Mouse (Mus musculus) midbrain, embryonic 12.5 days (tissue): ENCODE measurements around the gene Tcp10a. TPM values are rescaled to one million over a fixed set of nuclear protein-coding genes. Genes with fewer than 3 reads are reported as not detected.
"Not testable (repeated sequence)": the region's sequence is repeated elsewhere in the genome, so short reads cannot be mapped to it uniquely, and the experiment has no call there.

Experiments
- ATAC-seq: fragments of 200-750 bp; cut with Nextera tagmentation; 2 replicates; pipeline ENCODE4 v1.8.0; 2017; ENCODE audit warnings: low read depth, moderate TSS enrichment, moderate library complexity; ENCODE audit not compliant: low FRiP score
- H3K27ac ChIP-seq: fragments of 300-500 bp; sonication (generic); replicated peaks from 2 replicates; pipeline ENCODE4 v1.5.1; 2016; ENCODE audit warnings: mild to moderate bottlenecking
- H3K27me3 ChIP-seq: fragments of 300-500 bp; sonication (generic); 2 replicates; pipeline ENCODE4 v1.6.1; 2016; ENCODE audit warnings: mild to moderate bottlenecking
- H3K36me3 ChIP-seq: fragments of 300-500 bp; sonication (generic); 2 replicates; pipeline ENCODE4 v1.6.1; 2016
- H3K4me1 ChIP-seq: fragments of 300-500 bp; sonication (generic); 2 replicates; pipeline ENCODE4 v1.6.1; 2016
- H3K4me2 ChIP-seq: fragments of 300-500 bp; sonication (generic); replicated peaks from 2 replicates; pipeline ENCODE4 v1.6.1; 2016; ENCODE audit warnings: mild to moderate bottlenecking, moderate library complexity
- H3K4me3 ChIP-seq: fragments of 300-500 bp; sonication (generic); 2 replicates; pipeline ENCODE4 v1.5.1; 2016; ENCODE audit warnings: mild to moderate bottlenecking
- H3K9ac ChIP-seq: fragments of 300-500 bp; sonication (generic); replicated peaks from 2 replicates; pipeline ENCODE4 v1.6.1; 2016; ENCODE audit warnings: mild to moderate bottlenecking, moderate library complexity
- H3K9me3 ChIP-seq: fragments of 300-500 bp; sonication (generic); 2 replicates; pipeline ENCODE4 v1.6.1; 2016; ENCODE audit warnings: mild to moderate bottlenecking
- WGBS: fragments of 180-500 bp; shearing (Covaris S2); methylation state at CpG from one replicate; pipeline ENCODE4 v1.1.7; 2016; 5-methylcytosine and 5-hydroxymethylcytosine counted together
- polyA plus RNA-seq: library from polyadenylated mRNA; unstranded; fragments of >200 nt; fragmentation: Nextera tagmentation; extraction: Ambion mirVana; gene quantifications from 2 replicates; pipeline ENCODE4 v1.2.1, GENCODE M21; 2016

The Tcp10a gene
- polyA plus RNA-seq, 1 experiment from 2014 or later, result not detected

GRCm38 (mm10) chr17:7377907-7378306 is 53.5 kb downstream of the Tcp10a start:
- H3K9me3 ChIP-seq, H3K4me3 ChIP-seq, H3K9ac ChIP-seq, ATAC-seq, H3K4me1 ChIP-seq, H3K27me3 ChIP-seq, H3K36me3 ChIP-seq, H3K4me2 ChIP-seq, H3K27ac ChIP-seq: not testable (repeated sequence)
- 46% methylated on average over 3 of the region's 3 CpGs for WGBS

- ATAC-seq, H3K4me3 ChIP-seq, H3K27me3 ChIP-seq, H3K4me2 ChIP-seq, H3K4me1 ChIP-seq, H3K27ac ChIP-seq, H3K9me3 ChIP-seq, H3K36me3 ChIP-seq, H3K9ac ChIP-seq: not testable (repeated sequence)
- WGBS, result 87% methylated on average over 1 of the region's 3 CpGs
These were observed 58.3 kb downstream of the Tcp10a start for GRCm38 (mm10) chr17:7382711-7383110.

DNA sequence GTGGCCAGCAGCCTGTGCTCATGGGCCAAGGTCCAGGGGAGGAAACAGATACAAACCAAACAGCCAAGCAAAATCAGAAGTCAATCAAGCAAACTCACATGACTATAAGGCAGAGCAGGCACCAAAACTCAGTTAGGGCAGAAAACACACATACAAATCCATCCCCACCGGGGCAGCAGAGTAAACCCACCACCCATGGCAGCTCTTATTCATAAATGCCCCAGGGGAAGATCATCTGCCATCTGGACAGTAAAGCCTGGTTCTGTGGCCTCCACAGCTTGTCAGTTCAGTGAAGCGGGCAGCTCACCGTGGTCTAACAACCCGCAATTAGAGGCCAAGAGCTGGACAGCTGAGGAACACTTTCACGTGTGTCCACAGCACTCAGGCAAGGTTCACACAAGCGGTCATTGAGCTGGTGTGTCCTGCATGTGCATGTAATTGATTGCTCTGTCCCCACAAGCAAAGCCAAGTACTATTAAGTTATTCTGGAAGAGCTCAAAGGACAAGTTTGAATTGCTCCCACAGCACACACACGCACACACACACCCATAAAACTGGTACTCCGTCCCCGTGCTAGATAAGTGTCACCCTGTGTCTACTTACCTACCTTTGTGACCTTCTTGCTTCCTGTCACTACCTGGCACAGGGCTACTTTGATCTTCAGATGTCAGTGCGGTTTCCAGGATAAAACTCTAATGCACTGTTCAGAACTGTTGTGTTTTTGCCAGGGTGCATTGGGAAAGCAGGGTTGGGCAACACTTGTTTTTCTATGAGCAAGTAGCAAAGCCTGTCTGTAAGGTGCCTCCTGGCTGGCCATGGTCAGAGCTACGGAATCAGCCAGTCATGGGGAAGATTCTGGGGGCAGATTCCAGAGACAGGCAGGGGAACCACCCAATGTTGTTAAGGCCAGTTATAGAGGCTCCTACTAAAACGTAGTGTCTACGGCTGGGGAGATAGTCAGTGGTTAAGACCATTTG is 59.0 kb downstream of the Tcp10a start:
- H3K27me3 ChIP-seq, H3K27ac ChIP-seq, H3K9ac ChIP-seq, H3K4me3 ChIP-seq, H3K9me3 ChIP-seq, H3K4me2 ChIP-seq, H3K36me3 ChIP-seq, H3K4me1 ChIP-seq, ATAC-seq: not testable (repeated sequence)
- 86% methylated on average over 12 of the region's 13 CpGs for WGBS

DNA sequence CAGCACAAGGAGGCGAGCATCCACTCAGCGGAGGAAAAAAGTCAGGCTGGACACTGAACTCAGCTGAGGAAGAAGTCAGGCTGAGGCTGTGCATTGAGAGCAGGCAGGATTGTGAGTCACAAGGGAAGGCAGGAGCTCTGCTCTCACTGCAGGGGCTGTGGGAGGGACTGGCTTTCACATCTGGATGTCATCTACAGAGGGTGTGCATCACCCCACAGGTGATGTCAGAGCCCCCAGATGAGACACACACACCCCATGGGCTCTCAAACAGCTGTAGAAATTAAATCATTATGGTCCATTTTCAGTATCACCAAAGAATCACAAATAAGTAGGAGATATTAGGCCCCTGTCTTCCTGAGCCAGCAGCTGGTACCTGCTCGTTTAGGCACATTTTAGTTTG is 60.9 kb downstream of the Tcp10a start, which contains the start of gene Unc93a2:
Unc93a2 (minus strand) TSS at position 101 of the 400 bp plus-strand sequence.
- H3K4me1 ChIP-seq, H3K4me3 ChIP-seq, H3K9me3 ChIP-seq, H3K27me3 ChIP-seq, H3K9ac ChIP-seq, H3K27ac ChIP-seq, H3K36me3 ChIP-seq, H3K4me2 ChIP-seq, ATAC-seq: not testable (repeated sequence)
- WGBS, result 85% methylated on average over 3 of the region's 3 CpGs

GRCm38 (mm10) chr17:7386016-7386415 is 61.6 kb downstream of the Tcp10a start:
- H3K36me3 ChIP-seq, H3K4me1 ChIP-seq, H3K27me3 ChIP-seq, H3K4me2 ChIP-seq, H3K27ac ChIP-seq, ATAC-seq, H3K9ac ChIP-seq, H3K4me3 ChIP-seq, H3K9me3 ChIP-seq: not testable (repeated sequence)
- WGBS, result 62% methylated on average over 8 of the region's 8 CpGs

GRCm38 (mm10) chr17:7388341-7388957 is 64.0 kb downstream of the Tcp10a start:
- WGBS, result no CpG with 5 or more reads among the region's 2 CpGs
- H3K9ac ChIP-seq, H3K27me3 ChIP-seq, H3K4me2 ChIP-seq, H3K4me3 ChIP-seq, ATAC-seq, H3K27ac ChIP-seq, H3K36me3 ChIP-seq, H3K9me3 ChIP-seq, H3K4me1 ChIP-seq: not testable (repeated sequence)

DNA sequence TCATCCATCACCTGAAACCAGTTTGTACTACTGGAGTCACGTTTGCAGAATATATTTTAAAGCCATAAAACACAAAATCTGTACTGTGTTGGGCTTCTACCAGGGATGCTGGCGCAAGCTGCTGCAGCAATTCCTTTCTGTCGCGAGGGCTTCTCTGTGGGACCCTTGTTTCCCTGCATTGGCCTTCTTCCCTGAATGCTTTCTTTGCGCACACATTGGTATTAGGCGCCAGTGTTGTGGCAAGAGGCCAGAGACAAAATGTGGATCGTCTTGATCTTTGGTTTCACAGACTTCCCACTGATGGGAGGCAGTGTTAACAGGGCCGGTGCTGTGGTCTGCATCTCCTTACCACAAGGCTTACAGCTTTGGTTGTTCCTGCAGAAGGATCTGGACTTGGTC is 64.5 kb downstream of the Tcp10a start:
- H3K27ac ChIP-seq, H3K9me3 ChIP-seq, H3K4me1 ChIP-seq, H3K27me3 ChIP-seq, H3K4me2 ChIP-seq, H3K4me3 ChIP-seq, H3K36me3 ChIP-seq, H3K9ac ChIP-seq, ATAC-seq: not testable (repeated sequence)
- 81% methylated on average over 7 of the region's 8 CpGs for WGBS

DNA sequence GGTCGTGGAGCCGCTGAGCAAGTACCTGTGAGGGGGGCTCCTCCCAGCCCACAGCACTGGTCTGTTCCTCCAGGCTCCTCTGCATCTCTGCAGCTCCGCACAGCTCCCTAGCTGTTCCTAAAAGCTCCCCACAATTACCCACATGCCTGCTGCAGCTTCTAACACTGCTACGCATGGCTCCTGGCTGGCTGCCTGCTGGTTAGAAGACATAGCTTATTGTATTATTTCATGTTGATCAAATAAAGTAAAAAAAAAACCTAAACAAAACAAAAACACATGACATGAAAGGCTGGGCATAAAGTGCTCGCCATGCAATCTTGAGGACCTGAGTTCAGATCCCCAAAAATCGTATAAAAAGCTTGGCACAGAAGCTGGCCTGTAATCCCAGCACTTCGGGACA is 65.5 kb downstream of the Tcp10a start:
- not testable (repeated sequence) for ATAC-seq, H3K27ac ChIP-seq, H3K27me3 ChIP-seq, H3K4me3 ChIP-seq, H3K9ac ChIP-seq, H3K9me3 ChIP-seq, H3K4me2 ChIP-seq, H3K36me3 ChIP-seq, H3K4me1 ChIP-seq
- 82% methylated on average over 7 of the region's 7 CpGs for WGBS

DNA sequence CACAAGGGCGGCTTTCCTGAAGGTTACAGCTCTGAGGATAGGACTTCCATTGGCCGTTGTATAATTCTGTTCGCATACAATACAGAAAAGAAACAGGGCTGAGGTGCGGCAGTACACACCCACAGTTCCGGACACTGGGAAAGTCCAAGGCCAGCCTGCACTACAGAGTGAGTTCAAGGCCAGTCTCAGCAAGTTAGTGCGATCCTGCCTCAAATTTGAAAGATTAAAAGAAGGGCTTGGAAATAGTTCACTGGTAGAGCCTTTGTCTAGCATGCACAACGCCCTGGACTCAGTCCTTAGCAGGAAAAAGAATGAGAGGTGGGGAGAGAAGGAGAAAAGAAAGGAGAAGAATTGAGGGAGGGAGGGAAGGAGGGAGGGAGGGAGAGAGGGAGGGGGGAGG is 70.7 kb downstream of the Tcp10a start:
- not testable (repeated sequence) for H3K9me3 ChIP-seq, H3K4me3 ChIP-seq, H3K27me3 ChIP-seq, ATAC-seq, H3K9ac ChIP-seq, H3K4me2 ChIP-seq, H3K4me1 ChIP-seq, H3K36me3 ChIP-seq, H3K27ac ChIP-seq
- 93% methylated on average over 7 of the region's 7 CpGs for WGBS

Other genes starting within 250 kb of the Tcp10a start
- gene Rps6ka2, start 154.5 kb upstream of the Tcp10a start, polyA plus RNA-seq, result 29.6 and 30.9 TPM in 2 replicates
- not detected in 2 replicates for gene Ttll2, start 28.1 kb downstream of the Tcp10a start, polyA plus RNA-seq
- gene Gm49630, start 47.3 kb downstream of the Tcp10a start, polyA plus RNA-seq, result not detected in 2 replicates
- gene Unc93a2, start 60.8 kb downstream of the Tcp10a start, polyA plus RNA-seq, result not detected in 2 replicates